In the genomic region with DNA sequence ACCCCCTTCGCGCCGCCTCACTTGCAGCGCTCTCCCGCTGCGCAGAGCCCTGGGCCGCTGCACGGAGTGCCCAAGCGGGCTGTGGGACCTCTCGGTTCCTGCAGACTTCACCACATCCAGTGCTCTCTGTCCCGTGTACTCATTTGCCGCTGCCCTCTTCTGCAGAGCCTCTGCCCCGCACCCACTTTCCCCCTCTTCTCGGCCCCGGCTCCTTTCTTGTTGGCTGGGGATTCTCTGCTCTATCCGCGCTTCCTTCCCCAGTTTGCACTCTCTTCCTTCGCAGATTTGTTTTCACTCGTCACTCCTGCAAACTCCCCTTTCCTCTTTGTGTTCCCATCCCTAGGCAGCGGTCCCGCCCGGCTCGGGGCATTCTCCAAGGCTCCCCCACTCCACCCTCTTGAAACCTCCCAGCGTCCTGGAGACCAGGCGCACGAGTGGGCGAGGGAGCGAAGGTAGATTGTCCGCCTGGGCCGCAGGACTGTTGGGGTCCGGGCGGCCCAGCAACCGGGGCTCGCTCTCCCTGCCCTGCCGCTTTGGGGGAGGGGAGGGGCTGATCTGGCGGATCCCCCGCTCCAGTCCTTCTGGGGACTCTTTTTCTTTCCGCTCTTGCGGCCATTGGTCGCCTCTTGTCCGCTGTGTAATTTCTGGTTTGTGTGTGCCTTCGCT, we compare ENCODE assay signal across 8 mouse cellular contexts. TPM values are rescaled to one million over a fixed set of nuclear protein-coding genes. Genes with fewer than 3 reads are reported as not detected.
DNase-seq lines count a peak whose midpoint lies in the region; ATAC-seq and TF ChIP-seq lines count a peak whose summit lies in the region.

No protein-coding gene starts in this region.

- no peaks in the 10 kb centered on the region for H3K9me3 ChIP-seq in embryonic facial prominence, embryonic 13.5 days
- H3K9me3 ChIP-seq in heart, embryonic 12.5 days (replicated peaks): no peaks in the 10 kb centered on the region
- H3K9me3 ChIP-seq in kidney, embryonic 15.5 days (replicated peaks): no peaks in the 10 kb centered on the region
- no peaks in the 10 kb centered on the region for H3K9me3 ChIP-seq in lung, postnatal 0 days (ENCODE audit: low read length)

- H3K4me1 ChIP-seq in embryonic facial prominence, embryonic 13.5 days: peaks cover 40% of the 10 kb centered on the region
- H3K4me1 ChIP-seq in heart, embryonic 12.5 days (replicated peaks): peaks cover 30% of the 10 kb centered on the region
- H3K4me1 ChIP-seq in kidney, embryonic 15.5 days: peaks cover 44% of the 10 kb centered on the region
- H3K4me1 ChIP-seq in lung, postnatal 0 days (ENCODE audit: insufficient read depth, low read depth, low read length): no peaks in the 10 kb centered on the region; the same call in 1 of the 2 replicates

- under 1% methylated on average over 42 of the region's 42 CpGs for WGBS in embryonic facial prominence, embryonic 13.5 days
- WGBS in heart, embryonic 12.5 days: under 1% methylated on average over 42 of the region's 42 CpGs
- WGBS in kidney, embryonic 15.5 days: under 1% methylated on average over 42 of the region's 42 CpGs
- WGBS in lung, postnatal 0 days: under 1% methylated on average over 38 of the region's 42 CpGs

- TF ChIP-seq CTCF in lung, postnatal 0 days (IDR thresholded peaks at IDR 0.05): no peak

- DNase-seq in lung, adult 18-20 months: peak; percentile 33
- DNase-seq in lung, postnatal 25 days (ENCODE audit: low spot score): no peak
- DNase-seq in lung, postnatal 0 days (ENCODE audit: low spot score): peak; percentile 44
- peak; percentile 59 for DNase-seq in retina, postnatal 1 day
- no peak for DNase-seq in c-Kit-positive CD71-positive TER-119-positive erythroid progenitor cells, embryonic 14.5 days (ENCODE audit: low spot score)

- H3K9ac ChIP-seq in embryonic facial prominence, embryonic 13.5 days: peak overlapping the region; percentile 100
- peak overlapping the region; percentile 89 for H3K9ac ChIP-seq in heart, embryonic 12.5 days
- H3K9ac ChIP-seq in kidney, embryonic 15.5 days: peak overlapping the region; percentile 86
- peak overlapping the region; percentile 63 for H3K9ac ChIP-seq in lung, postnatal 0 days (replicated peaks; ENCODE audit: low read depth)

- H3K27ac ChIP-seq in embryonic facial prominence, embryonic 13.5 days: peak overlapping the region; percentile 98
- H3K27ac ChIP-seq in heart, embryonic 12.5 days (ENCODE audit: poor library complexity, severe bottlenecking): peak overlapping the region; percentile 86
- H3K27ac ChIP-seq in kidney, embryonic 15.5 days: peak overlapping the region; percentile 96
- peak overlapping the region; percentile 87 for H3K27ac ChIP-seq in lung, postnatal 0 days (ENCODE audit: low read length)

- ATAC-seq in embryonic facial prominence, embryonic 13.5 days (ENCODE audit: insufficient number of reproducible peaks, insufficient read depth, low FRiP score, low TSS enrichment, low read depth): 0 out of 2 replicates have a peak, but pooled peaks have one; percentile 32
- peak; percentile 36 for ATAC-seq in heart, embryonic 12.5 days (ENCODE audit: insufficient number of reproducible peaks, low FRiP score)
- ATAC-seq in kidney, embryonic 15.5 days (replicated peaks; ENCODE audit: low FRiP score): peak; percentile 62
- ATAC-seq in lung, postnatal 0 days: peak; percentile 31

- peak overlapping the region; percentile 76 for H3K4me2 ChIP-seq in embryonic facial prominence, embryonic 13.5 days
- H3K4me2 ChIP-seq in heart, embryonic 12.5 days: peak overlapping the region; percentile 85
- H3K4me2 ChIP-seq in kidney, embryonic 15.5 days: peak overlapping the region; percentile 80
- H3K4me2 ChIP-seq in lung, postnatal 0 days (replicated peaks; ENCODE audit: low read depth, low read length): peak overlapping the region; percentile 97

- H3K4me3 ChIP-seq in embryonic facial prominence, embryonic 13.5 days: peak overlapping the region; percentile 99
- peak overlapping the region; percentile 86 for H3K4me3 ChIP-seq in heart, embryonic 12.5 days
- peak overlapping the region; percentile 74 for H3K4me3 ChIP-seq in kidney, embryonic 15.5 days (replicated peaks)
- peak overlapping the region; percentile 85 for H3K4me3 ChIP-seq in lung, postnatal 0 days (ENCODE audit: low read depth, low read length)

- TF ChIP-seq EP300 in lung, postnatal 0 days (IDR thresholded peaks at IDR 0.05): no peak

- H3K36me3 ChIP-seq in embryonic facial prominence, embryonic 13.5 days: no peaks in the 10 kb centered on the region
- H3K36me3 ChIP-seq in heart, embryonic 12.5 days: no peaks in the 10 kb centered on the region
- no peaks in the 10 kb centered on the region for H3K36me3 ChIP-seq in kidney, embryonic 15.5 days
- no peaks in the 10 kb centered on the region for H3K36me3 ChIP-seq in lung, postnatal 0 days (ENCODE audit: insufficient read depth, low read length)

- H3K27me3 ChIP-seq in embryonic facial prominence, embryonic 13.5 days: no peaks in the 10 kb centered on the region
- no peaks in the 10 kb centered on the region for H3K27me3 ChIP-seq in heart, embryonic 12.5 days (replicated peaks)
- H3K27me3 ChIP-seq in kidney, embryonic 15.5 days: no peaks in the 10 kb centered on the region
- no peaks in the 10 kb centered on the region; the same call in 1 of the 2 replicates for H3K27me3 ChIP-seq in lung, postnatal 0 days (replicated peaks; ENCODE audit: insufficient read depth, low read length)

RNA-seq across cellular contexts. Expression of a gene that starts 1.0 kb away (rescaled TPM):
- polyA plus RNA-seq in embryonic facial prominence, embryonic 13.5 days (2015; fragmentation: Nextera tagmentation; extraction: Ambion mirVana): 52.5 and 54.8 TPM in 2 replicates
- 11.5 and 12.5 TPM in 2 replicates for polyA plus RNA-seq in heart, embryonic 12.5 days (2016; fragmentation: Nextera tagmentation; extraction: Ambion mirVana)
- polyA plus RNA-seq in kidney, embryonic 15.5 days (2015; fragmentation: Nextera tagmentation; extraction: Ambion mirVana): 14.2 and 19.0 TPM in 2 replicates
- polyA plus RNA-seq in lung, postnatal 0 days (2015; fragmentation: Nextera tagmentation; extraction: Ambion mirVana): 9.1 and 10.3 TPM in 2 replicates

Comparison
In these comparisons a context has a peak if more than half of its experiments do, and no peak if none do; other contexts are left out.
1. DNase-seq: peak in lung, adult 18-20 months (2 of 2), lung, postnatal 0 days (single experiment) and retina, postnatal 1 day (single experiment); none in lung, postnatal 25 days (single experiment) and c-Kit-positive CD71-positive TER-119-positive erythroid progenitor cells, embryonic 14.5 days (single experiment).
2. Peak in every context shown above with its lines, with median percentiles within 50 percentile points of each other: ATAC-seq, H3K27ac ChIP-seq, H3K4me2 ChIP-seq, H3K4me3 ChIP-seq and H3K9ac ChIP-seq.